Mouse (Mus musculus) limb, embryonic 11.5 days (tissue): Measurements from ENCODE around the gene Izumo1r. TPM values are rescaled to one million over a fixed set of nuclear protein-coding genes. Genes with fewer than 3 reads are reported as not detected.

Experiments used
- ATAC-seq: fragments of 200-750 bp; cut with Nextera tagmentation; 2 replicates; pipeline ENCODE4 v1.8.0; 2017; ENCODE audit warnings: low read depth; ENCODE audit not compliant: insufficient number of reproducible peaks, low FRiP score, low TSS enrichment
- DNase-seq: peaks from one replicate; pipeline ENCODE4 v3.0.0-alpha.2; 2015; ENCODE audit warnings: low spot score
- H3K27ac ChIP-seq: fragments of 300-500 bp; sonication (generic); replicated peaks from 2 replicates; pipeline ENCODE4 v1.5.1; 2014; ENCODE audit warnings: low read depth, mild to moderate bottlenecking, low read length
- H3K27me3 ChIP-seq: fragments of 300-500 bp; sonication (generic); 2 replicates; pipeline ENCODE4 v1.6.1; 2014; ENCODE audit warnings: mild to moderate bottlenecking, low read length, mixed read lengths; ENCODE audit not compliant: control insufficient read depth, insufficient read depth
- H3K36me3 ChIP-seq: fragments of 300-500 bp; sonication (generic); 2 replicates; pipeline ENCODE4 v1.6.1; 2014; ENCODE audit warnings: mild to moderate bottlenecking, low read length, moderate library complexity, mixed read lengths; ENCODE audit not compliant: control insufficient read depth, insufficient read depth
- H3K4me1 ChIP-seq: fragments of 300-500 bp; sonication (generic); 2 replicates; pipeline ENCODE4 v1.6.1; 2014; ENCODE audit warnings: low read length, mixed read lengths; ENCODE audit not compliant: control insufficient read depth, insufficient read depth
- H3K4me2 ChIP-seq: fragments of 300-500 bp; sonication (generic); 2 replicates; pipeline ENCODE4 v1.6.1; 2014; ENCODE audit warnings: low read depth, mild to moderate bottlenecking, moderate library complexity; ENCODE audit not compliant: severe bottlenecking
- H3K4me3 ChIP-seq: fragments of 300-500 bp; sonication (generic); 2 replicates; pipeline ENCODE4 v1.5.1; 2014; ENCODE audit warnings: low read depth, low read length
- H3K9ac ChIP-seq: fragments of 300-500 bp; sonication (generic); 2 replicates; pipeline ENCODE4 v1.6.1; 2014; ENCODE audit warnings: mild to moderate bottlenecking, low read length
- H3K9me3 ChIP-seq: fragments of 300-500 bp; sonication (generic); 2 replicates; pipeline ENCODE4 v1.6.1; 2016; ENCODE audit warnings: low read length; ENCODE audit not compliant: control insufficient read depth
- WGBS: fragments of 180-500 bp; shearing (Covaris S2); extraction: QIAGEN DNeasy Blood & Tissue Kit; methylation state at CpG from one replicate; pipeline ENCODE4 v1.1.7; 2014; 5-methylcytosine and 5-hydroxymethylcytosine counted together
- polyA plus RNA-seq: library from polyadenylated mRNA; unstranded; fragments of >200 nt; fragmentation: Nextera tagmentation; extraction: Ambion mirVana; gene quantifications from 2 replicates; pipeline ENCODE4 v1.2.1, GENCODE M21; 2014

Izumo1r gene
- 0.16 TPM in 1 of 2 replicates, not detected in the other for polyA plus RNA-seq

- no peaks in the 10 kb centered on the region for H3K9me3 ChIP-seq
- WGBS, result 34% methylated on average over 11 of the region's 11 CpGs
- H3K9ac ChIP-seq, result no peak within 1 kb of the TSS
- H3K4me3 ChIP-seq, result no peak within 1 kb of the TSS
- DNase-seq, result no peak
- no peaks in the 10 kb centered on the region for H3K36me3 ChIP-seq
- no peaks in the 10 kb centered on the region for H3K4me1 ChIP-seq
- peak; percentile 54; the same call in 1 of the 2 replicates for ATAC-seq
- no peaks in the 10 kb centered on the region for H3K27me3 ChIP-seq
- no peak within 1 kb of the TSS for H3K4me2 ChIP-seq
- H3K27ac ChIP-seq, result no peak within 1 kb of the TSS
These were observed at the start of gene Izumo1r for GRCm38 (mm10) chr9:14903581-14904378. Gene Izumo1r (minus strand): TSS chr9:14903949.

DNA sequence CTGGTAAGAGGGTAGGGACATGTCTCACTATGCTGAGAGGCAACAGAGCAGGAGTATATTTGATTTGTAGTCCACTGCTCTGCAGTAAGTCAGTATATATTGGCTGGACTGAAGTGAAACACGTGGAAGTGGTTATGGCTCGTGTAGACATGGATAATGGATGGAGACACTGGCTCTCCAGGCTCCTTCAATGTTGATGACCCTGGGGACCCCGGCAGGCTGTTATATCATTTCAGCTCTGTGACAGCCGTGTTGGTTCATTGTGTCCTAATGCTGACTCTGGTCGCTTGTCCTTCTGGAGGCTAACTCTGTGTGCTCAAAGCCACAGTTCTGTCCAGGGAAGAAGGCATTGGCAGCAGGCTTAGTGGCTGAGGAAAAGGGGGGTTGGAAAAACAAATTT lies 47.3 kb upstream of the Izumo1r start:
- Histone ChIP-seq H3K9ac (no peak overlapping the region), H3K4me1 (no peaks in the 10 kb centered on the region), H3K36me3 (no peaks in the 10 kb centered on the region), H3K4me2 (no peak overlapping the region), H3K4me3 (no peak overlapping the region), H3K27me3 (no peaks in the 10 kb centered on the region), H3K9me3 (no peaks in the 10 kb centered on the region), H3K27ac (no peak overlapping the region)
- DNase-seq (no peak), ATAC-seq (no peak)
- WGBS, result 79% methylated on average over 5 of the region's 5 CpGs

DNA sequence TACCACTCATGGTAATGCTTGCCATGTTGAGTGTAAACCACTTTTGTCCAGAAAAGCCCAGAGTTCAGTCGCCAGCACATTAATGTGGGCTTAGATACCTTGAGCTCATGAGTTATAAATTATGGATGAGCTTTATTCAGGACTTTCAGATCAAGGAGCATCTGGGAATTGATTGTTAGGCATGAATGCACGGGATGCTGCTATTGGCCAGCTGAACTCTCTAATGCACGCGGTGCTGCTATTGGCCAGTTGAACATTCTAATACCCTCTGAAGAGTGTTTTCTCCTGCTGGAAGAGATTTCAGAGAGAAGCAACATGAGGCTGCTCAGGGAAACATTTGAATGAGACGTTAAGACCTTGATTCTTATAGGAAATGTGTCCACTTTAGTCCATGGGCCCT lies 45.1 kb upstream of the Izumo1r start:
- Histone ChIP-seq H3K36me3 (no peaks in the 10 kb centered on the region), H3K27ac (no peak overlapping the region), H3K4me1 (no peaks in the 10 kb centered on the region), H3K9ac (no peak overlapping the region), H3K9me3 (no peaks in the 10 kb centered on the region), H3K27me3 (no peaks in the 10 kb centered on the region), H3K4me2 (no peak overlapping the region), H3K4me3 (no peak overlapping the region)
- ATAC-seq, result no peak
- no peak for DNase-seq
- 89% methylated on average over 5 of the region's 5 CpGs for WGBS

DNA sequence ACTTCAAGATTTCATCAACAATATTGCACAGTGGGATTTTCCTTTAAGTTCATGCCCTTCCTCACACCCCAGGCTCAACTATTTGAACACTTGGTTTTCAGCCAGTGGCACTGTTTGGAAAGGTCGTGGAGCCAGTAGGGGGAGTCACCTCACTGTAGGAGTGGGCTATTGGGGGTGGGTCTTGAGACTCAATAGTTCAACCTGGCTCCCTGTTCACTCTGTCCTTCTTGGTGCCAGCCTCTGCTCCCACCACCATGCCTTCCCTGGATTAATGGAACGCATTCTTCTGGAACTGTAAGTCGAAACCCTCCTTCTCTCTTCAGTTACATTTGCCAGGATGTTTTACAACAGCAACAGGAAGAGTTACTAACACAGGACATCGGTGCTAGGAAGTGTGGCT lies 42.9 kb upstream of the Izumo1r start:
- H3K9me3 ChIP-seq, result no peaks in the 10 kb centered on the region
- H3K4me1 ChIP-seq, result no peaks in the 10 kb centered on the region
- H3K4me3 ChIP-seq, result no peak overlapping the region
- no peaks in the 10 kb centered on the region for H3K36me3 ChIP-seq
- ATAC-seq, result no peak
- WGBS, result 68% methylated on average over 4 of the region's 4 CpGs
- no peaks in the 10 kb centered on the region for H3K27me3 ChIP-seq
- H3K9ac ChIP-seq, result no peak overlapping the region
- no peak overlapping the region for H3K4me2 ChIP-seq
- no peak overlapping the region for H3K27ac ChIP-seq
- no peak for DNase-seq

DNA sequence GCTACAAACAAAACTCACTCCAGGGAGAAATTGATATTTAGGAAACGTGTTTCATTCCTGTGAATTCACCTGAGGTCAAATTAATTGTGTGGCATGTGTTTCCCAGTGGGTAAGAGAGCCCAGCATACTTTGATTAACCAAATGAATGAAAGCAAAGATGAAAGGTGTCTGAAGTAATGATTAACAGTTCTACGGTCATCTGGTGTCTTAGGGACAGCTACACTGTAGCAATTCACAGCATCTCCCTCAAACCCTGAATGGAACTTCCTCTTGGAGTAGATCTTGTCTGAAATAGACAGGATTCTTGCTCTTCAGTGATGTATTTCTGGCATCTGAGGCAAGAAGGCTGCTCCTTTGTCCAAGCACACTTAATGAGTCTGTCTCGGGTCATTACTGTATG lies 42.2 kb upstream of the Izumo1r start:
- H3K27ac ChIP-seq, result no peak overlapping the region
- H3K9ac ChIP-seq, result no peak overlapping the region
- H3K27me3 ChIP-seq, result no peaks in the 10 kb centered on the region
- DNase-seq (no peak), ATAC-seq (no peak)
- H3K4me2 ChIP-seq, result no peak overlapping the region
- 64% methylated on average over 3 of the region's 3 CpGs for WGBS
- no peaks in the 10 kb centered on the region for H3K9me3 ChIP-seq
- no peaks in the 10 kb centered on the region for H3K36me3 ChIP-seq
- no peaks in the 10 kb centered on the region for H3K4me1 ChIP-seq
- H3K4me3 ChIP-seq, result no peak overlapping the region

DNA sequence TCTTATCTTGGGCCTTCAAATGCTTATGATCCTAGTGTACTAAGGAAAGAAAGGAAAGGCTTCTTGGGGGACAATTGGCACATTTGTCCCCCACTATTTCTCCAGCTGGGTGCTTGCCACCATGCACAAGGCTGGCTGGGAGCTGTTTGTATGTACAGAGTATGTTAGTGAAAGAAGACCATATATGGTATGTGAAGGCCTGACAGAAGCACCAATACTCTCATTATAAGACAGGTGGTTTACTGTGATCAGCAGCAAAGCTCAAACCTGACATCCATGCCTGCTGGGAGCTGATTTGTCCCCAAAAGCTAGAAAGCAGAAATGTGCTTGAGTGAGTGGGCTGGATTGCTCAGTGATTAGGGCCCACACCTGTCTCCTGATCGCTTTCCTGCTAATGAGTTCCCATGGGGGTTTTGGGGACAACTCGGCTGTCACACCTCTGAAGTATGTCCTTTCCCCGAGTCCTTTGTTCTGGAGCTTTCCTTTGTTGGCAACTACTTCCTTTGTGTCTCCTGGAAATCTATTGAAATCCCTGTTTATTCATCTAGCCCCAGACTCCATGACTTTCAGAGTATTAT lies 38.5 kb upstream of the Izumo1r start:
- Histone ChIP-seq H3K9me3 (no peaks in the 10 kb centered on the region), H3K4me3 (no peak overlapping the region), H3K27ac (no peak overlapping the region), H3K27me3 (no peaks in the 10 kb centered on the region), H3K4me1 (no peaks in the 10 kb centered on the region), H3K9ac (no peak overlapping the region), H3K36me3 (no peaks in the 10 kb centered on the region), H3K4me2 (no peak overlapping the region)
- WGBS, result 74% methylated on average over 3 of the region's 3 CpGs
- DNase-seq (no peak), ATAC-seq (no peak)

- DNase-seq (no peak), ATAC-seq (no peak)
- Histone ChIP-seq H3K27ac (no peak overlapping the region), H3K4me1 (no peaks in the 10 kb centered on the region), H3K4me2 (no peak overlapping the region), H3K36me3 (no peaks in the 10 kb centered on the region), H3K4me3 (no peak overlapping the region), H3K9me3 (no peaks in the 10 kb centered on the region), H3K9ac (no peak overlapping the region), H3K27me3 (no peaks in the 10 kb centered on the region)
- WGBS, result 79% methylated on average over 3 of the region's 3 CpGs
These were observed 35.9 kb upstream of the Izumo1r start for GRCm38 (mm10) chr9:14939610-14940009.

- Histone ChIP-seq H3K36me3 (no peaks in the 10 kb centered on the region), H3K27me3 (no peaks in the 10 kb centered on the region), H3K4me3 (no peak overlapping the region), H3K27ac (no peak overlapping the region), H3K4me1 (no peaks in the 10 kb centered on the region), H3K9me3 (no peaks in the 10 kb centered on the region), H3K9ac (no peak overlapping the region), H3K4me2 (no peak overlapping the region)
- ATAC-seq (no peak), DNase-seq (no peak)
- WGBS, result 74% methylated on average over 1 of the region's 1 CpGs
These were observed 33.6 kb upstream of the Izumo1r start for GRCm38 (mm10) chr9:14937308-14937707.
